Mouse (Mus musculus): ENCODE data around the gene Ddx46.

- no peak for TF ChIP-seq POLR2A (IDR thresholded peaks at IDR 0.05; ENCODE audit: low read depth, low read length)
- TF ChIP-seq CTCF (IDR thresholded peaks at IDR 0.05; ENCODE audit: extremely low read depth, insufficient read depth, insufficient read length, insufficient replicate concordance) = no peak
These were observed 91.8 kb downstream of the Ddx46 start for GRCm38 (mm10) chr13:55726598-55727119.
